Mouse (Mus musculus): ENCODE measurements at regions not wholly inside any gene's neighbourhood (a gene's known extent, or its start where the extent isn't known, plus 50 kb on each side); places are given as distances from the start of the nearest gene placed in this dataset.
A peak's percentile ranks its signal among the peaks of the same experiment; 100 is the strongest.

DNA sequence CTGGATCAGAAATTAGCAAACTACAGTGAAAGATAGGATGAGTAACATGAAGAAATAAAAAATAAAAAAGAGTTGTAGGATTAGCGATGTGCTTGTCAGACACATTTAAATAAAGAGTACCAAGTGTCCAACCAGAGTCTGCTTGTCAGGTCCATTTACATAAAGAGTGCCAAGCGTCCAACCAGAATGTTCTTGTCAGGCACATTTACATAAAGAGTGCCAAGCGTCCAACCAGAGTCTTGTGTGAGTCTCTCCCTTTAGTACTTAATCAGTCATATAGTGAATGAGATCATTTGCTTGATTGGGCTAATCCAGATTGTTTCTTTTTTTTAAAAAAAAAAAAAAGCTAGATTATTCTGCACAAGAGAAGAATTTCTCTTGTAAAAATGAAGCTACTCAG is 1163.8 kb upstream of the Tenm3 start:
- Histone ChIP-seq H3K4me3 (ENCODE audit: low read depth, low read length) (no peak overlapping the region), H3K36me3 (ENCODE audit: control insufficient read depth, insufficient read depth, low read length) (no peaks in the 10 kb centered on the region), H3K4me2 (ENCODE audit: low read depth, low read length, severe bottlenecking) (no peak overlapping the region), H3K27me3 (ENCODE audit: control insufficient read depth, insufficient read depth, low read length) (no peaks in the 10 kb centered on the region), H3K4me1 (replicated peaks; ENCODE audit: control insufficient read depth, insufficient read depth, low read length) (no peaks in the 10 kb centered on the region), H3K9ac (ENCODE audit: low read length) (no peak overlapping the region), H3K27ac (ENCODE audit: low read depth, low read length) (no peak overlapping the region), H3K9me3 (ENCODE audit: control insufficient read depth, low read length) (no peaks in the 10 kb centered on the region; the same call in 1 of the 2 replicates)
- WGBS = 78% methylated on average over 3 of the region's 3 CpGs
- ATAC-seq (replicated peaks; ENCODE audit: low FRiP score) = no peak
- no peak for DNase-seq (ENCODE audit: low spot score)

DNA sequence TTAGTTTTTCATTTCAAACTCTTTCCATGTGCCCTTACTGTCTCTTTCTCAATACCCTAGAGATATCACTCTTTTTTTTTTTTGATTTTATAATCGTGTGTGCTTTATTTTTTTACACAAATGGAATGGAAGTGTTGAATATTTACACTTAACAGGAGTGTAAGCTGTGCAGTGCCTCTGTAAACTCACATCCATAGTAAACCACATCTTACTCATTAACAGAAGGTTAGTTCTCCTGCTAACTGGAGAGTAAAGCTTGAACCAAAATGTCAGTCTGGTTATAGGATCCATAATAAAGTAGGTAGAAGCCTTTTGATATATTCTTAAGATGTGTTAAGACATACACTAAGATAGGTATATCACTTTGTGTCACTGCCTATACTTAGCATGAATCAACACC is 1160.5 kb upstream of the Tenm3 start:
- Histone ChIP-seq H3K36me3 (ENCODE audit: control insufficient read depth, insufficient read depth, low read length) (no peaks in the 10 kb centered on the region), H3K4me1 (replicated peaks; ENCODE audit: control insufficient read depth, insufficient read depth, low read length) (no peaks in the 10 kb centered on the region), H3K9ac (ENCODE audit: low read length) (no peak overlapping the region), H3K27me3 (ENCODE audit: control insufficient read depth, insufficient read depth, low read length) (peaks cover 6% of the 10 kb centered on the region; the same call in 1 of the 2 replicates), H3K9me3 (ENCODE audit: control insufficient read depth, low read length) (no peaks in the 10 kb centered on the region), H3K4me2 (ENCODE audit: low read depth, low read length, severe bottlenecking) (no peak overlapping the region), H3K27ac (ENCODE audit: low read depth, low read length) (no peak overlapping the region), H3K4me3 (ENCODE audit: low read depth, low read length) (no peak overlapping the region)
- ATAC-seq (replicated peaks; ENCODE audit: low FRiP score) = no peak
- no peak for DNase-seq (ENCODE audit: low spot score)
- WGBS = 48% methylated on average over 1 of the region's 1 CpGs

DNA sequence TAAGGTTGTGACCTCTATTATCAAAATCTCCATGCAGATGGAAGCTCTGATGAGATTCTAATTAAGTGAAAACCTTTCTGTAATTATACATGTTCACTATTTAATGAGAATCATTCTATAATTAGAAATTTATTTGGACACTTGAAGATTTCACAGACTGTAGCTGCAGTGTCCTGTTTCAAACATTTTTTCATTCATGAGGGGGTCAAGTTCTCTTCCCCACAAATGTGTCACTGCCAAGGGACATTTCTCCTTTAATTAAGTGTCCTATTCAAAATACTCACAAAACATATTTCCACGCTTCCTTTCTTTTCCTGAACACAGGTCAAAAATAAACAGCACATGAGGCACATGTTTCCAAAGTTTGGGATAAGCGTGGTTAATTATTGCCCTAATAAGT is 1159.9 kb upstream of the Tenm3 start:
- H3K4me2 ChIP-seq (ENCODE audit: low read depth, low read length, severe bottlenecking) = no peak overlapping the region
- no peaks in the 10 kb centered on the region for H3K9me3 ChIP-seq (ENCODE audit: control insufficient read depth, low read length)
- H3K36me3 ChIP-seq (ENCODE audit: control insufficient read depth, insufficient read depth, low read length) = no peaks in the 10 kb centered on the region
- H3K27ac ChIP-seq (ENCODE audit: low read depth, low read length) = no peak overlapping the region
- 76% methylated on average over 2 of the region's 2 CpGs for WGBS
- peaks cover 6% of the 10 kb centered on the region; the same call in 1 of the 2 replicates for H3K27me3 ChIP-seq (ENCODE audit: control insufficient read depth, insufficient read depth, low read length)
- H3K4me1 ChIP-seq (replicated peaks; ENCODE audit: control insufficient read depth, insufficient read depth, low read length) = no peaks in the 10 kb centered on the region
- ATAC-seq (replicated peaks; ENCODE audit: low FRiP score) = no peak
- DNase-seq (ENCODE audit: low spot score) = no peak
- no peak overlapping the region for H3K4me3 ChIP-seq (ENCODE audit: low read depth, low read length)
- no peak overlapping the region for H3K9ac ChIP-seq (ENCODE audit: low read length)

DNA sequence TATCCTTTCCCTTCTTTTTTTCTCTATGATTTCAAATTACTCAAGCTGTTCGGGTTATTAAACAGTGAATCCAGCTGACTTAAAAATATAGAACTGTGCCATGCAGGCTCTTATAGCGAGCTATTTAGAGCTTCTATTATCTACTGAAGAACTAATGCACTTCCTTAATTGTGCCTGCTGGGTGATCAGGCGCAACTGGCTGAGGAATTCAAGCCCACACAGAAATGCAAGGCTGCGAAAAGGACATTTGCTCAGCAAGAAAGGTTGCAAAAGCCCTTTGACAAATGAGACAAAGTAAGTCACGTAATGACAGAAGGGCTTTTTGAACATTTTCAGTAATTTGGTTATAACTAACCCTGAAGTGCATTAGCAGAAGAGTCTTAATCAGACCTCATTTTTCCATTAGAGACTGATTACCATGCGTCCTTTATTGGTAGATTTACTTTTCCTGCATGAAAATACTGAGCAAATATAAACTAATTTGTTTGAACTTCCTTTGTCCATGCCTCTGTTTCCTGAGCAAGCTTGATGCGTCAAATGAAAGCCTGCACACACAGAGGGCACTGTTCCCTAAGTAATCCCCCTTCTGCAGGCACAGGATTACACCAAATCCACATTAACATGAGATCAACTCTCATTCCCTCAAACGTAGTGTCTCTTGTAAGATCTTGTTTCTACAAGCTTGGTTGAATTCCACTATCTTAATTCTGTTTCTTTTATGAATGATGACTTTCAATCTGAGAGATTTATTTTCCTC is 1154.7 kb upstream of the Tenm3 start:
- H3K4me2 ChIP-seq (ENCODE audit: low read depth, low read length, severe bottlenecking) = no peak overlapping the region
- H3K9me3 ChIP-seq (ENCODE audit: control insufficient read depth, low read length) = no peaks in the 10 kb centered on the region
- DNase-seq (ENCODE audit: low spot score) = peak; percentile 59
- peak; percentile 78 for ATAC-seq (replicated peaks; ENCODE audit: low FRiP score)
- peaks cover 16% of the 10 kb centered on the region; the same call in 1 of the 2 replicates for H3K27me3 ChIP-seq (ENCODE audit: control insufficient read depth, insufficient read depth, low read length)
- no peaks in the 10 kb centered on the region for H3K36me3 ChIP-seq (ENCODE audit: control insufficient read depth, insufficient read depth, low read length)
- 12% methylated on average over 8 of the region's 8 CpGs for WGBS
- no peak overlapping the region for H3K9ac ChIP-seq (ENCODE audit: low read length)
- no peak overlapping the region for H3K27ac ChIP-seq (ENCODE audit: low read depth, low read length)
- no peak overlapping the region for H3K4me3 ChIP-seq (ENCODE audit: low read depth, low read length)
- no peaks in the 10 kb centered on the region for H3K4me1 ChIP-seq (replicated peaks; ENCODE audit: control insufficient read depth, insufficient read depth, low read length)

Measured in forebrain, embryonic 11.5 days (tissue).